Mouse (Mus musculus): Measurements from ENCODE around the gene Nr1i3. TPM values are rescaled to one million over a fixed set of nuclear protein-coding genes. Genes with fewer than 3 reads are reported as not detected.

The Nr1i3 gene
- polyA plus RNA-seq, 1 experiment, result 0.40 TPM

GRCm38 (mm10) chr1:171234126-171234525, 20.4 kb downstream of the Nr1i3 start, which contains the start of gene Fcer1g:
TSS of gene Fcer1g (minus strand) at chr1:171234365.
- no peak for TF ChIP-seq GATA1 (IDR thresholded peaks at IDR 0.05; ENCODE audit: low read length)

DNA sequence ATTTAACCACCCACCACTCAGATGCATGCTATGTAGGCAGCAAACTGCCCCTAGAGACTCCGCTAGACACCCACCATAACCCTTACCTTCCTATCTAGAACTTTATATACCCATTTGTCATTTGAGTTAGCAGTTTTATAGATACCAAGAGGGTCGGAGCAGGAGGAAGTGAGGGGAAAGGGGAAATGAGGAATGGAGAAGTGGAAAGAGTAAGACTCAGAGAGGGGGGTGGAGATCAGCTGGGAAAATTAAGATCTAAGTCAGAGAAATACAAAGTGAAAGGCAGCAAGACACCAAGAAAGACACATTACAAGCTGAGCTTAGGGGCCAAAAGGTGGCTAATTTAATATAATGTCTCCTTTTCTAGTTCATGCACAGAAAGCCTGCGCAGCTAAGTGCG, 20.8 kb downstream of the Nr1i3 start:
- no peak for TF ChIP-seq GATA1 (IDR thresholded peaks at IDR 0.05; ENCODE audit: low read length)

DNA sequence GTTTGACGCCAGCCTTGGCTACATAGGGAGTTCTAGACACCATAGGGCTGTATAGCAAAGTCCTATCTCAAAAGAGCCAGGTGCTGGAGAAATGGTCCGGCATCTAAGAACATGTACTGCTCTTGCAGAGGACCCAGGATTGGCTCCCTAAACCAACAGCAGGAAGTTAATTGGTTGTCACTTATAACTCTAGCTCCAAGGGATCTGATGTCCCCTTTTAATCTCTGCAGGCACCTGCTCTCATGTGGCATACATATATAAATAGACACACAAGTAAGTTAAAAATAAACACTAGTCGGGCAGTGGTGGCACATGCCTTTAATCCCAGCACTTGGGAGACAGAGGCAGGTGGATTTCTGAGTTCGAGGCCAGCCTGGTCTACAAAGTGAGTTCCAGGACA, 22.0 kb downstream of the Nr1i3 start:
- no peak for TF ChIP-seq GATA1 (IDR thresholded peaks at IDR 0.05; ENCODE audit: low read length)

DNA sequence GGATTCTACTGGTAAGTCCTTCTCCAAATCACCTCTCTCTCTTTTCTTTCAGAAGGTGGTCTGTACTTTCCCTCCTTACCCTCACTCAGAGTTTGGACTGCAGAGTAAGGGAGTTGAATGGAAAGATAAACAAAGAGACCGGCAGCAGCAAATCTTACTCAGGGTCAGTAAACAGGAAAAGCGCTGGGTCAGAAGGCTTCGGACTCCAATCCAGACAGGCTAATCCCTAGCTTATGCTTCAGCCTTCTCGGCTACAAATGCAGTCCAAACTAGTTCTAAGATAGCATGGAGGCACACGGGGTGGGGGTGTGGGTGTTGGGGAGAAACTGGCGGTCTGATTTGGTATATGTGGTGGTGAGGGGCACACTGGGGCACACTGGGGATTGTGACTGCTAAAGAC, 23.7 kb downstream of the Nr1i3 start:
- TF ChIP-seq GATA1 (IDR thresholded peaks at IDR 0.05; ENCODE audit: low read length), result no peak

GRCm38 (mm10) chr1:171238463-171238862, 24.7 kb downstream of the Nr1i3 start:
- no peak for TF ChIP-seq GATA1 (IDR thresholded peaks at IDR 0.05; ENCODE audit: low read length)

GRCm38 (mm10) chr1:171239992-171240744, 26.4 kb downstream of the Nr1i3 start:
- TF ChIP-seq GATA1 (IDR thresholded peaks at IDR 0.05; ENCODE audit: low read length), result no peak

DNA sequence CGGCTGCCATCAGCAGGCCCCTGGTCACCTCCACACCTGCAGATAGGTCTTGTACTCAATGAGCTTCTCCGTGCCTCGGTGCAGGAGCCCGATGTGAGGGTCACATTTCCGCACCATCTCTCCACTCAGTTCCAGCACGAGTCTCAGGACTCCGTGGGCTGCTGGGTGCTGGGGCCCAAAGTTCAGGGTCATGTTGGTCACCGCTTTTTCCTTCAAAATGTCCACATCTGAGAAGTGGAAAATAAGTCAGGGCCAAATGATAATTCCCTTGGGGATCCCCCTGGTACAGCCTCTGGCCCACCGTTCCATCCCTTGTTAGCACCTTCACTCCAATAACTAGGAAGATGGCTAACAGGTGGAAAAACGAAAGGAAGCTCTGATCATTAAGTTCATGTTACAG, 27.1 kb downstream of the Nr1i3 start:
- TF ChIP-seq GATA1 (IDR thresholded peaks at IDR 0.05; ENCODE audit: low read length), result no peak

- TF ChIP-seq GATA1 (IDR thresholded peaks at IDR 0.05; ENCODE audit: low read length), result no peak
These were observed 31.6 kb downstream of the Nr1i3 start for GRCm38 (mm10) chr1:171245353-171245752.

DNA sequence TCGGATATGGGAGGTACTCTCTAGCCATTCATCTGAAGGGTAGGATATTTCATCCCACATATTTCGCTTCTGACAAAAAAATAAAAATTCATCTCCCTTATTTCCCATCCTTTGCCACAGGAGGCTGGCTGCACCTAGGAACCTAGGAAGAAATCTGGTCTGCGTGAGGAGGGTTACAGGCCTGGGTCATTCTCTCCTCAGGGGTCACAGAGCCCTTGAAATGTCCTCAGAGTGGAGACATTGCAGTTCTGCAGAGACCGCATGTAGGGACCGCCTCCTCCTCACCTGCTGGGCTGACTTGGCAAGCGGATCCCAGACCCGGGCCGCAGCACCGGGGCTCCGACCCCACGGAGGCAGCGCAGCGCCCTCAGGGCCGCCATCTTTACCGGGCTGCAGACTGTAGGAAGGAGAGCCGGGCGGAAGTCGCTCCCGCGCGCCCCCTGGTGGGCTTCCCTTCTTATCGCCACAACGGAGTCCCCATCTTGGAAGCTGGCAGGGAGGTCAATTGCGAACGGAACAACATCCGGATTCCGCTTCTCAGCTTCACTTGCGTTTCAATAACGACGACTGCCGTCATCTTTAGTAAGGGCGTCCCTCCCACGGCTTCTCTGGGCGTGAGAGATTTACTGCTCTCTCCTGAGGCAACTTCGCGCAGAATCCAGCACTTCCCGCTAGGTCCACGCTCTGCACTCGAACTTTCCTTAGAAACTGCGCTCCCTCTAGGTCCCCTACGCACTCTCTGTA, 33.1 kb downstream of the Nr1i3 start:
- TF ChIP-seq GATA1 (IDR thresholded peaks at IDR 0.05; ENCODE audit: low read length), result no peak

DNA sequence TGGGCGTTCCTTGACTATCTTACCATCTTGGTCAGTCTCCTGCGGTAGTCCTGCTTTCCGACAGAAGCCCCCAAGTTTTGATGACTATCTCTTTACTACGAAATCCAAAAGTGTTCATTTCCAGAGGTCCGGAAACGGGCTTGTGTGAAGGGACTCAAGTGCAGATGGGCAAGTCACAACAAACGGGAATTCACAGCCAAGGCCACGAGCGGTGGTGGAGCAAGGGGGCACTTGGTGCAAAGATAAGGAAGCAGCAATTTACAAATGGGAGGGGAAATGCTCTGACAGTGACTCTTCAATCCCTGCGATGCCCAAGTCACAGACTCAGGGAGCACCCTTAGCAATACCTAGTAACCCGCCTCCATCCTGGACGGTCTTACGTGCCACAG, 33.7 kb downstream of the Nr1i3 start:
- no peak for TF ChIP-seq GATA1 (IDR thresholded peaks at IDR 0.05; ENCODE audit: low read length)

DNA sequence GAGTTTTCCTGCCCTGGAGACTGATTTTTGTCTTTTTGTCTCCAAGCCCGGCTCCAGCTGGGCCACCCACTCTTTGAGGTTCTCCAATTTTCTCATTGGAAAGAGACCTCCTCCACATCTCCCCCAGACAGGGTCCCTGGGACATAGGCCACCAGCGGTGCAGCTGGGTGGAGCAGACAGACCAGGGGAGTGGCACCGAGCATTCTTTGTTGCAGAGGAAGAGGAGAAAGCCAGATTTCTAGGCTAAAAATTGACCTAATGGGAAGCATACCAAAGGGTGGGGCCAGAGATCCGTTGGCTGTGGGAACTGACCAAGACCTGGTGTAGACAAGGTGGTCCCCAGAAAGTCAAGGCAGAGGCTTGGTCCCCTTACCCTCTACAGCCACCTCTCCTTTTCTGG, 34.1 kb downstream of the Nr1i3 start:
- no peak for TF ChIP-seq GATA1 (IDR thresholded peaks at IDR 0.05; ENCODE audit: low read length)

DNA sequence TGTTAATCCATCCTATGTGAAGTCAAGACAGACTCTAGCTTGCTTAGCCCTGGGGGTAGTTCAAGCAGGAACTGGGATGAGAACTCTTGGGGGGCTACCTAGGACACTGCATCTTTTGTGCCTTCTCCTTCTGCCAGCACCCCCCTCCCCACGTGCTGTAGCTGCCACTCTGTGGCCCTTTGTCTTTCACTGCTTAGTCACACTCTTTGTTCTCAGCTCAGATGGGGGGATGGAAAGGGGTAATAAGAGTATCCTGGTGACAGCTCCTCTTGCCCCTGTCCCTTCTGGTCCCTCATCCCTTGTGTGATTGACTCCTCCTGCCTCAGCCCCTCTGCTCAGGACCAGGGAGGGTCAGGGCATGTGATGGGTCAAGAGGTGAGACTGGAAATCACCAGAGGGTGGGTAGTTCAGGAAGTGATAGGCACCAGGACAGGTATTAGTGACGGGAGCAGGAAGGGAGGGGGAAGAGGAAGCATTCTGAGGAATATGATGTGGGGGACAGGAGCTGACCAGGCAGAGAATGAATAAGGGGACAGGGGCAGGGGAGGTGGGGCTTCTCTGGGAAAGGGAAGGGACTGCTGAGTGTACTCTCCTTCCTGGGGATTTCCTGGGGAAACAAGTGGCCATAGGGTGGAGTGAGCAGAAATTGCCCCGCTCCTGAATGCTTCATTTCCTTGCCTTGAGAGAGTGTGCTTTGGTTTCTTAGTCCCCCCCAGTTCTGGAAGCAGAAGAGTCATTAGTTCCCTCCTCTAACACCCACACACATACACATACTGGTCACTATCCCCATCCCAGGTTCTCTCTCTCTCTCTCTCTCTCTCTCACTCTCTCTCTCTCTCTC, 34.8 kb downstream of the Nr1i3 start:
- TF ChIP-seq GATA1 (IDR thresholded peaks at IDR 0.05; ENCODE audit: low read length), result no peak

- no peak for TF ChIP-seq GATA1 (IDR thresholded peaks at IDR 0.05; ENCODE audit: low read length)
These were observed 36.3 kb downstream of the Nr1i3 start, which contains the start of gene Adamts4 for GRCm38 (mm10) chr1:171249913-171250600. TSS of gene Adamts4 (plus strand) at chr1:171250421.

DNA sequence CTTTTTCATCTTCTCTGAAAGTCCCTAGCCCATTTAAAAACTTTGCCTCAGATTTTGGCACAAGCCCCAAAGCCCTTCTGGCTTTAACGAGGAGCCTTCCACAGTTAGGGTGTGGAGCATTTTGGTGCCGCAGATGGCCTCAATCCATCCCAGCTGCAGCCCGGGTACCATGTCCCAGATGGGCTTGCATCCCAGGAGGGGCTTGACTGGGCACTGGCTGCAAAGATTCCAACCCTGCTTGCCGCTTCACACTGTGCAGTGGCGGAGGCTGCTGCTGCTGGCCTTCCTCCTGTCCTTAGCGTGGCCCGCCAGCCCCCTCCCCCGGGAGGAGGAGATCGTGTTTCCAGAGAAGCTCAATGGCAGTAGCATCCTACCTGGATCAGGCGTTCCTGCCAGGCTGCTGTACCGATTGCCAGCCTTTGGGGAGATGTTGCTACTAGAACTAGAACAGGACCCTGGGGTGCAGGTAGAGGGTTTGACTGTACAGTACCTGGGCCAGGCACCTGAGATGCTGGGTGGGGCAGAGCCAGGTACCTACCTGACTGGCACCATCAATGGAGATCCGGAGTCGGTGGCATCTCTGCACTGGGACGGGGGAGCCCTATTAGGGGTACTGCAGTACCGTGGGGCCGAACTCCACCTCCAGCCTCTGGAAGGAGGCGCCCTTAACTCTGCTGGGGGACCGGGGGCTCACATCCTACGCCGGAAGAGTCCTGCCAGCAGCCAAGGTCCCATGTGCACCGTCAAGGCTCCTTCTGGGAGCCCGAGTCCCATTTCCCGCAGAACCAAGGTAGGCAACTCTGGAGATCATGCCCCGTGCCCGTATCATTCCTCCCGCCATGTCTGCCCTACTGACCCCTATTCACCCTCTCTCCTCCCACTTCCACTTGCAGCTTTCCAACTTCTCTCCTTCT, 37.2 kb downstream of the Nr1i3 start, which contains the start of gene Ndufs2:
Ndufs2 (minus strand) TSS at position 709 of the 914 bp plus-strand sequence.
- TF ChIP-seq GATA1 (IDR thresholded peaks at IDR 0.05; ENCODE audit: low read length), result no peak
